Mouse (Mus musculus): ENCODE data around the gene Mob1b. TPM values are rescaled to one million over a fixed set of nuclear protein-coding genes. Genes with fewer than 3 reads are reported as not detected.

Mob1b gene
- total RNA-seq (2021): 10 to 100 TPM; 32.0 to 33.6 TPM
- long read RNA-seq, experiment 1, transcript Mob1b-201 (6 exons, 2,705 nt): major isoform, 6 of 8 reads
- long read RNA-seq, experiment 1, partial matches to known transcripts: 1 of 8 reads
- long read RNA-seq, experiment 1, other reads (novel, unspliced or antisense): 1 of 8 reads
- long read RNA-seq, experiment 2, partial matches to known transcripts: 0 of 5 reads
- long read RNA-seq, experiment 2, other reads (novel, unspliced or antisense): 2 of 5 reads

DNA sequence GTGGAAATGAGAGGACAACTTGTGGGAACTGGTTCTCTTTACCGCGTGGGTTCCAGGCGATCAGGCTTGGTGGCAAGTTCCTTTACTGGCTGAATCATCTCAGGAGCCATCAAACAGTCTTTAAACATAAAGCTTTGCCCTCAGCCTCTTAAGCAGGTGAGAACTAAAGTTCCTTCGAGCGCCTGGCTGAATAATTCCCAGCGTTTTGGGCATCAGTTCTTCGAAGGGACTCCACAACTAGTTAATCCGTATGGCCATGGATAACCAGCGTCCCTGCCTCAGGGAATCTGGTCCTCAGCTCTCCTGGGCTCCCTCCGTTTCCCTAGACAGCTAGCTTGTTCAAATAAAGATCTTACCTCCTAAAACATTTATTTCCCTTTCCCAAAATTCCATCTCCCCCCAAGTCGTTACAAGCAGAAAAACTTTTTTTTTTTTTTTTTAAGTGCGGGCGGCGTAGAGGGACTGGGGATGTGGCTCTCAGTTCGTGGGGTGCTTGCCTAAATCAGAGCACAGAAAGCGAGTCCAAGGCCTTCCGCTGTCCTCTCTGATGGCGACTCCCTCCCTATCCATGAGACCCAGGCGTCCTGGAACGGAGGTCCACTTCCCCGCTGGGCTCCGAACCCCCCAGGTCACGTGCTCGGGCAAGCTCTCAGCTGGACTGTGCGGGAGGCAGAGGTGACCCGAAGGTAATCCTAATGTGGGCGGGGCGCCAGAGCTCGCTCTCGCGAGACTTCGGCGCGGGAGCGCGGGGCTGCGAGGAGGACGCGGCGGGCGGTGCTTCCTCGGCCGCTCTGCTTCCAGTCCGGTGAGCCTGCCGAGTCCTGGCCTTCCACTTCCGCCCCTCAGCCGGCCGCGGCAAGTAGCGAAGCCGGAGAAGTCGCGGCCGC lies at the start of gene Mob1b:
Gene Mob1b, plus strand, starts transcription at position 740 of the 887 bp plus-strand sequence.
- peak; percentile 100 for DNase-seq

DNA sequence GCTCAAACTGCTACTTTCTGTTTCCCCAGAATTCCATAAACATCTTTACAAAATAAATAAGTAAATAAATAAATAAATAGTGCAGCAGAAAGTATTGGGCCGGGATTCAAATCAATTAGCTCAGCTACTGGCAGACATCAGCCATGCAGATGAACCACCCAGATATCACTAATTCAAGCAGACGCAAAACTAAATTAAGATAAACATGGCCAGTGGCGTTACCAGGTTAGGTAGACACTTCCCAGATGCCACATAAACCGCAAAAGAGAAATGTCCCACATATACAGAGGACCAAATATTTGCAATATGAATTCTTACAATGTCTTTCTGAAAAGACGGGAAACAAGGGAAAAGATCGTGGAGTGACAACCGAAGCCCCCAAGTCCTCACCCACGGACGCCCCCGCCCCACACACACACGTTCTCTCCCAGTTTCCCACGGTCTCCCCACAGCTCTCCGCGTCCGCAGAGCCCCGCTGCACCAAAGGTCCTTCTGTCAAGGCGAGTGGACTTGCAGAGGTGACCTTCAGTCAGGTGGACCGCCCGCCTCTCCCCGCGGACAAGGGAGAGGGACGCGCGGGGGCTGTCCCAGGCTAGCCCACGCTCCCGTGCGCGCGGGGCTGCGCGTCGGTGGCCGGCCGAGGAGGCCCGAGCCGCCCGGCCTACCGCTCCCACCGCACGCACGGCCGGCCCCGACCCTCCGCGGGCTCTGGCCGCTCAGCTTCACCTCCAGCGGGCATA lies 45.8 kb upstream of the Mob1b start:
- DNase-seq: peak; percentile 61

DNA sequence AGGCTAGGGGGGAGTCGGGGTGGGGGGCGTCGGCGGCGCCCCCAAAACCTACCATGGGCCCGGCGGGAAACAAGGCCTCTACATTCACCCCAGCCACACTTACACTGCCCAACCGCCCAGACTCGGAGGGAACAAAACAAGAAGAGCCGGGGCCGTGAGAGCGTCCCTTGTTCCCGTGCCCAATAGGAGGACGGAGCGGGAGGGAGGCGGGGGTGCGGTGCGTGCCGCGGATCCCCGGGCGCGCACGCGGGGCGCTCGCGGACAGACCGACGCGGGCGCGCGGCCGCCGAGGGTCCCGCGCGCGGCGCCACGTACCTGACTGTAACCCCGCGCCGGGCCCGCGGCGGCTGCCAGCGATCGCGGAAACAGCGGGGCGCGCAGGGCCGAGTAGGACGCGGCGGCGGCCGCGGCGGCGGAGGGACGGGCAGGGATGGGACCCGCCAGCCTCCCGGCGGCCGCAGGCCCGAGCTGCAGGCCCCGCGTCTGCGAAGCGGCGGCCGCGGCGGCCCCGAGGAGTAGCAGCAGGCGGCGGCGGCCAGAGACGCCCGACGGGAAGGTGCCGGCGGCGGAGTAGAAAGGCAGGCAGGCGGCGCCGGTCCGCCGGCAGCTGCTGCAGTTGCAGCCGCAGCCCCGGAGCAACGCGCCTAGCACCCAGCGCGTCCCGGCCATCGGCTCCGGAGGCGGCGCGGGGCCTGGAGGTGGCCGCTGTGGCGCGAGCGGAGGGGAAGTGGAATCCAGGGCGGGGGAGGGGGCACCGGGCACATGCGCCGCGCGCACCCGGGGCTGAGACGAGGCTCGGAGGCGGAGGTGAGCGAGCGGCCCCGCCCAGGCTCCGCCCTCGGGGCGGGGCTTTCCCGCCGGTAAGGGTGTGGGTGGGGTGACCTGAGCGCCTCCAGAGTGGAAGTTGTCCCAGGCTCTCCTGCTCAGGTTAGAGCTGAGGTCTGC lies 44.9 kb upstream of the Mob1b start, which contains the start of gene Grsf1:
Gene Grsf1, minus strand, starts transcription at position 729 of the 945 bp plus-strand sequence.
- DNase-seq: peak; percentile 97

GRCm38 (mm10) chr5:88678929-88679328 lies 41.7 kb upstream of the Mob1b start:
- DNase-seq: no peak

DNA sequence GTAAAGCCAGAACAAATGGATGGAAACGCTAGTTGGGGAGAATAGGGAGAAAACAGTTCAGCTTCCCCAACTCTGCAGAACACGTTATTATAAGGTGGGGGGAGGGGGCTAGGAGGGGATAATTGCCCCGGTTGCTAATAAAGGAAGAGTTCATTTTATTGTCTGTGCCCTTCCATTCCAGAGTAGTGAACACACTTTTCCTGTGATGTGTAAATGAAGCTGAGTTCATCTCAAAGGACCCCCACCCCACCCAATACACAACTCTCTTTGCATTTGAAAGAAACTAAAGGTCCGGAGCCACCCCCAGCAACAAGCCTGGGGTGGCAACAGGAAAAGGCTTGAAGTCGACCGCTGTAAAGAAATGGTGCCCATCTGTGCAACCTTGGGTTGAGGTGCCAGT lies 41.3 kb upstream of the Mob1b start:
- DNase-seq: no peak

DNA sequence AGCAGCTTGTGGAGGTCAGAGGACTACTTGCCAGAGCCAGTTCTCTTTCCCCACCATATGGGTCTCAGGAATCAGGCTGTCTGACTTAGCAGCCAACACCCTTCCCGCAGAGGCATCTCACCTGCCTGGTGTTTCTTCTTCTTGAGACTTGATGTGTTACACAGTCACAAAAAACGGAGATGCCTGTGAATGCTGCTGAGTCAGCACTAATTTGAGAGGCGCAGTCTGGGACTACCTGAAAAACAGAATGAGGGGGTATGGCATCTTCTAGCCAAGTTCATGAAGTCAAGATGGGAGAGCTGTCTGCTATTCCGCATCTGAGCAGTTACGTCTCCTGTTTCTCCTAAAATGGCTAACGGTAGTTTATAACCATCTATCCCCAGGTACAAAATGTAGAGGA lies 40.1 kb upstream of the Mob1b start:
- no peak for DNase-seq

- no peak for DNase-seq
These were observed 36.9 kb upstream of the Mob1b start for GRCm38 (mm10) chr5:88683706-88684105.

- DNase-seq: no peak
These were observed 36.4 kb upstream of the Mob1b start for GRCm38 (mm10) chr5:88684226-88684625.

DNA sequence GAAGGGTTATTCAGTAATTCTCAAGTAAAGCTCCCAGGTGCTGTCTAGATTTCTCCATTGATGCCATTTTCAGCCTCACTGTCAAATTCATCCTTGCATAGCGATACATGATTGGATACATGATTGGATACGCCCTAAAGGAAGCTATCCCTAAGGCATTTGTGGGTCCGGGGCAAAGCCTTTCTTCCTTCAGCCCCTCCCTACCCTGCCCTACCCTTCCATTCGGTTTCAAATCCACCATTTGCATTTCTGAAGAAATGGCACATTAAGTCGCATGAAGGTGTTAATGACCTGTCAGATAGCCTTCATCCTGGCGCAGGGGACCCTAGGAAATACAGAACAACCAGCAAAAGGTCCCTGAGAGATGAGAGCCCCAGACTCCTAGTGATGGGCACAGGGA lies 35.3 kb upstream of the Mob1b start:
- DNase-seq: no peak

DNA sequence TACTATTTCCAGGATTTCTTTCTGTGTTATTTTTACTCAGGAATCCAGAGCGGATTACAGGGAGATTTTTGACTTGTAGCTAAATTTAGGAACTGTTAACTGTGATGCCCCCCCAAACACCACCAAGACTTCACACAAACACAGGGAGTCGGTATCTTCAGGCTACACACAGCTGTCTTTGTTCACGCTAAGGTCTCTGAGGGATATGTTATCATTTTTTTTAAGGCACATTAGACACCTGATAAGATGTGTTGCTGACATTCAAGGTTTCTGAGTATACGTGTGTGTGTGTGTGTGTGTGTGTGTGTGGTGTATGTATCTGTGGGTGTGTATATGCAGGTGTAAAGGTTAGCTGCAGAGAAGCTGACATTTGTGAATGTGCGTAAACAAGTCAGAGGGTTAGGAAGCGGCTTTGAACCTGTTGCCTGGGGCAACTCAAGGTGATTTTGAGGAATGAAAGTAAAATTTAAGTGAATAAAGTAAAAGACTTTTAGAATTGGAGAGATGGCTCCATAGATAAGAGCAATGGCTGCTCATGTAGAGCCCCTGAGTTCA lies 34.8 kb upstream of the Mob1b start:
- no peak for DNase-seq

GRCm38 (mm10) chr5:88687996-88688406 lies 32.7 kb upstream of the Mob1b start:
- DNase-seq: no peak

DNA sequence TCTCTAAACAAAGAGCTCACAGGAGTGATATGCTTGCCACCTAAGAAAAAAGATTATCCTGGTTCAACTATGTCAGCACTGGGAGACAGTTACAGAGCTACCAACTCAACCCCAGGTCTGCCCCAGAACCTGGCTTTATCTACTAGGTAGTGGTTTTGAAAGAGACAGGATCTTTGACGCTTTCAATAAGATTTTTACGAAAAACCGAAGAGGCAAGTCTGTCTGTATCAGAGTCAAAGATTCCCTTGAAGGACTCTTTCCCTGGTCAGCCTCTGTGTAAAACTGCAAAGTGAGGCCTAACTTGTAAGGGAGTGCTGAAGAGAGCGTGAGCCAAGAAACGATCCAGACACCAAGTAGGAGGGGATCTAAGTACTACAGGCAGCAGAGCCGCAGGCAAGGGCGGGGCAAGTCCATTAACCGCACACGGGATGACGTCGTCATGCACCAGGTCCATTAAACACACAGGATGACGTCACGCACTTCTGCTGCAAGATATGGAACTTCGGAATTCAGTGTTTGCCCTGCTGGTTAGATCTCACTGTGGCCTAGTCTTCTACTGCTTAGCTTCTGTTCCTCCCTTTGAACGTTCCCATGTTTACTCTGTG lies 32.0 kb upstream of the Mob1b start:
- DNase-seq: no peak

DNA sequence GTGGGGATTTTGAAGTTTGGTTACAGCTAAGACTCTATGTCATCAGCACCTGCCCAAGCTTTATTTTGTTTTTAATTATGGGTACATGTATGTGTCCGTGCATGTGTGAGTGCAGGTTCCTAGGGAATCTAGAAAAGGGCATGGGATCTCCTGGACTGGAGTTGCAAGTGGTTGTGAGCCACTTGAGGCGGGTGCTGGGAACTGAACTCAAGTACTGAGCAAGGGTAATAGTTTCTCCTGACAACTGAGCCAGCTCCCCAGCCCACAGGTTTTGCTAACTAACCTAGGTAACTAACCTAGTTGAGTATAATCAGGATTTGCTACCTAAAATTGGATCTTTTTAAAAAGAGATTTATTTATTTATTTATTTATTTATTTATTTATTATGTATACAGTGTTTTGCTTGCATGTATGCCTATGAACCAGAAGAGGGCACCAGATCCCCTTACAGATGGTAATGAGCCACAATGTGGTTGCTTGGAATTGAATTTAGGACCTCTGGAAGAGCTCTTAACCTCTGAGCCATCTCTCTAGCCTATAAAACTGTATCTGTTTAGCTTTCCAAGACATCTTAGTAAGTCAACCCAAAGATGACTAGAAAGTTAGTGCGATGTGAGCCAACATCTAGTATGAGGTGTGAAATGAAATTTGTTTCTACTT lies 31.2 kb upstream of the Mob1b start:
- DNase-seq: peak; percentile 25

DNA sequence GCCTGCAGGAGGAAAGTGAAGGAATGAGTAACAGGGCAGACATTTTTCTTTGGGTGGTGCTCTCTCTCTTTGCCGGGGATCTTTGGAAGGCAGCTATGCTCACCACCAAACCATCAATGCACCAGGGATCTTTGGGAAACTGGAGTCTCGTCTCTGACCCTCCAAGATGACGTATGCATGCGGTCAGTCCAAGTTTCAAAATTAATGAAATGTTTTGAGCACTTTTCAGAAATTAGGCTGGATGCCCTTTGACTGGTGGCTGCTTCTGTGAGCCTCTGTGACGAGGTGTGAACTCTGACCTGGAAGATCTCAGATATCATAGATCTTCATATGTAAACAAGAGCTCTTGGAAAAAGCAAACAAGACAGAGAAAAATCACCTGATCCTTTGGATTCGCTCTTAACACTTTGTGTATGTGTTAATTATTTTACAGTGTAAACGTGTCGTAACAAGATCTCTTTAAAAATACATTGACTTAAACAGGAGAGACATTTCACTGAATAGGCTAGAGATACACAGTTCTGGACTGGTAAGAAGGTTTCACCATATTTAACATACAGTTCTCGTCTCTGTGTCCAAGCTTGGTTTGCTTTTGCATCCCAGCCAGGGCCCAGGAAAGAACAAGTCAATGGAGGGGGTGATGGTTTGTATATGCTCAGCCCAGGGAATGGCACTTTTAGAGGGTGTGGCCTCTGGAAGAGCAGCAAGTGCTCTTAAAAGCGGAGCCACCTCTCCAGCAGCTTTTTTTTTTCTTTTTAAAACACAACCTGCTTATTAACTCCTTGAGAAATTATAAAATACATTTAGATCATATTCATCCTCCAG lies 29.8 kb upstream of the Mob1b start:
- no peak for DNase-seq

DNA sequence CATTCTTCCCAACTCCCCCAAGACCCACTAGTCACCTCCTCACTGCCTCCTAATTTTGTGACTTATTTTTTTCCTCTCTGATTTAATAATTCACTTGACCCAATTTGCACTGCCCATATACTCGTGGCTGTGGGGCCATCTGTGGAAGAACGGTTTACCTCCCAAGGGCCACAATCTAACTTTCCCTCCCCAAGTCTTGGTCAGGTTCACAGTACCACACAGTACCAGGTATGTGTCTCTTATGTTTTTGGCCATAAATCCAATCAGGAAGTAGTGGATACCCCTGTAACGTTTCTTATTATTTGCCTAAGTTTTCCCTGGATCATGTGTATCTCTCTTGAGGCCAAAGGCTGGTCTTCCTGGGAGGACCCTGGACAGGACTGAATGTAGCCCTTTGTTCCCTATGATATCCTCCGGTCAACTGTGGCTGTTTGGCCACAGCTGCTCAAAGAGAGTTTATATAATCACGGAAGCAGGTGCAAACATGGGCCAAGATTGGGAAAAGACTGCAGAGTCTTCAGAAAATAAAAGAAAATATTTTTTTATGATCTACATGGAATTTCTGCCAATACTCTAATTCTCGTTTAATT lies 29.1 kb upstream of the Mob1b start:
- DNase-seq: no peak

GRCm38 (mm10) chr5:88692586-88692985 lies 28.1 kb upstream of the Mob1b start:
- DNase-seq: no peak

DNA sequence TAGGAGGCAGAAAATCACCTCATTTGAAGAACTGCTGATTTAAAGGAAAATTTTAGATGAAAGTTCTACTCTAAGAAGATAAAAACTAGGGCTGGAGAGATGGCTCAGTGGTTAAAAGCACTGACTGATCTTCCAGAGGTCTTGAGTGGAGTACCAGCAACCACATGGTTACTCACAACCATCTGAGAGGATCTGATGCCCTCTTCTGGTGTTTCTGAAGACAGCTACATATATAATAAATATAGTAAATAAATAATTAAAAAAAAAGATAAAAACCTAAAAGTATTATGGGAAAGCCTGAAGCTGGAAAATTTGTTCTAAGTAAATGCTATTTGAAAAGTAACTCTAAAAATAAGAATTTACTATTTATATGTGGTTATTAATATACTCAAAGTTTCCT lies 27.6 kb upstream of the Mob1b start:
- no peak for DNase-seq

DNA sequence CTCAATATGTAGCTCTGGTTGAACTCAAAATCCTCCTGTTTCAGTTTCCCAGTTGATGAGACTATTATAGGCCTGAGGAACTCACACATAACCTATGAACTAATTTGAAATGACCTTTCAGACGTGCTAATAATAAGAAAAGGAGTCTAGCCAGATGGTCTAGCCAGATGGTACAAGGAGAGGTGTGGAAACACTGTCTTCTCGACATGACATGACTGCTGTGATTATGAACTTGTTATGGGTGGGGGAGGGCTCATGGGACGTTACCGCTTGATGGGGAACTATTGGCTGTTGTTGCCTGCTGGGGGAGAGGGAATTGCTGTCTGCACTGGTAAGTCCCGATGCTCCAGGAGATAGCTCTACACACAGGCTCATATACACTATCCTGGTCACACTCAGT lies 23.4 kb upstream of the Mob1b start:
- no peak for DNase-seq
